Mouse (Mus musculus): ENCODE results near the gene Usp2.
"Not testable (repeated sequence)": the region's sequence is repeated elsewhere in the genome, so short reads cannot be mapped to it uniquely, and the experiment has no call there.

Gene Usp2

GRCm38 (mm10) chr9:44093612-44094503, 27.0 kb downstream of the Usp2 start:
- DNase-seq (ENCODE audit: inconsistent ontology term): peak; percentile 64

- DNase-seq (ENCODE audit: inconsistent ontology term): no peak
Observed at GRCm38 (mm10) chr9:44094737-44095136, 27.9 kb downstream of the Usp2 start.

GRCm38 (mm10) chr9:44095781-44096180, 29.0 kb downstream of the Usp2 start:
- DNase-seq (ENCODE audit: inconsistent ontology term): no peak

- DNase-seq (ENCODE audit: inconsistent ontology term): no peak
Observed at GRCm38 (mm10) chr9:44096536-44096935, 29.7 kb downstream of the Usp2 start.

GRCm38 (mm10) chr9:44101490-44101889, 34.7 kb downstream of the Usp2 start, which contains the start of gene Mfrp:
Gene Mfrp (plus strand): TSS chr9:44101729.
- no peak for DNase-seq (ENCODE audit: inconsistent ontology term)

GRCm38 (mm10) chr9:44104881-44105280, 38.1 kb downstream of the Usp2 start:
- peak; percentile 41 for DNase-seq (ENCODE audit: inconsistent ontology term)

- no peak for DNase-seq (ENCODE audit: inconsistent ontology term)
Observed at GRCm38 (mm10) chr9:44105781-44106180, 39.0 kb downstream of the Usp2 start.

- DNase-seq (ENCODE audit: inconsistent ontology term): no peak
Observed at GRCm38 (mm10) chr9:44106182-44106581, 39.4 kb downstream of the Usp2 start.

GRCm38 (mm10) chr9:44106596-44106995, 39.8 kb downstream of the Usp2 start:
- DNase-seq (ENCODE audit: inconsistent ontology term): no peak

GRCm38 (mm10) chr9:44107110-44107509, 40.3 kb downstream of the Usp2 start, which contains the start of gene C1qtnf5:
Gene C1qtnf5 (plus strand): TSS chr9:44107245.
- DNase-seq (ENCODE audit: inconsistent ontology term): peak; percentile 96

- peak; percentile 48 for DNase-seq (ENCODE audit: inconsistent ontology term)
Observed at GRCm38 (mm10) chr9:44107557-44108179, 40.8 kb downstream of the Usp2 start.

GRCm38 (mm10) chr9:44108269-44109055, 41.6 kb downstream of the Usp2 start:
- DNase-seq (ENCODE audit: inconsistent ontology term): peak; percentile 24

- DNase-seq (ENCODE audit: inconsistent ontology term): peak; percentile 77
Observed at GRCm38 (mm10) chr9:44109360-44110095, 42.7 kb downstream of the Usp2 start.

- not testable (repeated sequence) for DNase-seq (ENCODE audit: inconsistent ontology term)
Observed at GRCm38 (mm10) chr9:44111909-44112308, 45.1 kb downstream of the Usp2 start.

- DNase-seq (ENCODE audit: inconsistent ontology term): peak; percentile 94
Observed at GRCm38 (mm10) chr9:44113105-44113789, 46.4 kb downstream of the Usp2 start, which contains the start of the genes Gm49380 and Rnf26. Gene Gm49380 (minus strand): TSS chr9:44113500. Gene Rnf26 (minus strand): TSS chr9:44113517.

- no peak for DNase-seq (ENCODE audit: inconsistent ontology term)
Observed at GRCm38 (mm10) chr9:44114453-44114852, 47.6 kb downstream of the Usp2 start.

- DNase-seq (ENCODE audit: inconsistent ontology term): no peak
Observed at GRCm38 (mm10) chr9:44115599-44115998, 48.8 kb downstream of the Usp2 start.

- no peak for DNase-seq (ENCODE audit: inconsistent ontology term)
Observed at GRCm38 (mm10) chr9:44116182-44116581, 49.4 kb downstream of the Usp2 start.

GRCm38 (mm10) chr9:44119011-44119410, 52.2 kb downstream of the Usp2 start:
- DNase-seq (ENCODE audit: inconsistent ontology term): no peak

- no peak for DNase-seq (ENCODE audit: inconsistent ontology term)
Observed at GRCm38 (mm10) chr9:44119948-44120465, 53.2 kb downstream of the Usp2 start.
